Mouse (Mus musculus): ENCODE results near the gene A530016L24Rik.

- TF ChIP-seq CTCF (IDR thresholded peaks at IDR 0.05; ENCODE audit: control insufficient read depth, insufficient read depth, insufficient replicate concordance, low read depth, low read length) (no peak), POLR2A (IDR thresholded peaks at IDR 0.05; ENCODE audit: control insufficient read depth, low read depth, low read length) (no peak)
These were observed 21.6 kb downstream of the A530016L24Rik start for GRCm38 (mm10) chr12:112510733-112511372.
